ENCODE assay signal across 9 mouse cellular contexts in the genomic region with DNA sequence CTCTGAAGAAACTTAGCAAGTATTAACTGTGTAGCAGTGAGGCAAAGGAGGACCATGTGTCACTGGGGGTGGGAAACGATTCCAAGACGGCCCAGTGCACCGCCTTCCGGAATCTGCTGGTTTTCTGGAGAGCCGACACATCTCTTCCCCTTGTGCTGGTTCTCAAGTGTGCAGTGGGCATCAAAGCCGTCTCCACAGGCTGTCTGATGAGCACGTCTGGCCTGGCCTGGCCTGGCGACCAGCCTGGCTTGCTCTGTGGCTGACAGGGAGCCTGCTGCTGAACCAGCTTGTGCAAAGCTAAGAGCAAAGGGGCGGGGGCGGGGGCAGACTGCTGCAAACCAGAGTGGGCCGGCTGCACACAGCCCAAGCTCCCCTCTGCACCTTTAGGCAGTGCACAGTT. TPM values are rescaled to one million over a fixed set of nuclear protein-coding genes. Genes with fewer than 3 reads are reported as not detected.
DNase-seq lines count a peak whose midpoint lies in the region; ATAC-seq and TF ChIP-seq lines count a peak whose summit lies in the region.
"Had no signal": no experiment of that assay in that cellular context is flagged by ENCODE, and none has a peak within 500 bp of the region (broad histone marks: within the 10 kb centered on the region; RNA-seq: fewer than 3 reads in every experiment).

No protein-coding gene starts in this region.

- intact Hi-C loops in heart, postnatal 36 days (cut with DNase I) = no loop called here

- no peak overlapping the region for H3K4me2 ChIP-seq in embryonic facial prominence, embryonic 14.5 days (ENCODE audit: low read depth, low read length)

- no peaks in the 10 kb centered on the region for H3K27me3 ChIP-seq in heart, embryonic 10.5 days (ENCODE audit: insufficient read depth, poor library complexity, severe bottlenecking)
- H3K27me3 ChIP-seq in embryonic facial prominence, embryonic 14.5 days (replicated peaks; ENCODE audit: control insufficient read depth, insufficient read depth, low read length) = no peaks in the 10 kb centered on the region

- TF ChIP-seq CTCF in olfactory bulb, adult 2 months (IDR thresholded peaks at IDR 0.05; ENCODE audit: insufficient read depth, low read depth, low read length) = no peak

- H3K4me1 ChIP-seq in heart, embryonic 10.5 days = peaks cover 73% of the 10 kb centered on the region
- peaks cover 47% of the 10 kb centered on the region for H3K4me1 ChIP-seq in embryonic facial prominence, embryonic 14.5 days (ENCODE audit: control insufficient read depth, insufficient read depth, low read length)
- H3K4me1 ChIP-seq in olfactory bulb, adult 2 months (ENCODE audit: control insufficient read depth, insufficient read depth, low read length) = peaks cover 61% of the 10 kb centered on the region

- 48% methylated on average over 11 of the region's 11 CpGs for WGBS in heart, embryonic 10.5 days
- 39% methylated on average over 11 of the region's 11 CpGs for WGBS in embryonic facial prominence, embryonic 14.5 days
- 18% methylated on average over 11 of the region's 11 CpGs for WGBS in olfactory bulb, adult 2 months

- H3K4me3 ChIP-seq in heart, embryonic 10.5 days = no peak overlapping the region
- H3K4me3 ChIP-seq in embryonic facial prominence, embryonic 14.5 days (ENCODE audit: low read depth, low read length) = no peak overlapping the region
- H3K4me3 ChIP-seq in olfactory bulb, adult 2 months (ENCODE audit: insufficient read depth, low read depth, low read length) = no peak overlapping the region

- H3K9me3 ChIP-seq in heart, embryonic 10.5 days = no peaks in the 10 kb centered on the region
- no peaks in the 10 kb centered on the region for H3K9me3 ChIP-seq in embryonic facial prominence, embryonic 14.5 days (ENCODE audit: control insufficient read depth, low read length)

- no peak for DNase-seq in heart, embryonic 10.5 days (ENCODE audit: low spot score)
- DNase-seq in heart, postnatal 36 days = no peak
- peak; percentile 42 for DNase-seq in lung, postnatal 10 days
- DNase-seq in lung, adult 18-20 months = no peak
- DNase-seq in embryonic facial prominence, embryonic 14.5 days (ENCODE audit: low spot score) = peak; percentile 33
- no peak for DNase-seq in right cerebral cortex, postnatal 14 days
- no peak for DNase-seq in thymus, postnatal 4 days
- DNase-seq: thymus, postnatal 25 days had no signal

- H3K27ac ChIP-seq in heart, embryonic 10.5 days = peak overlapping the region; percentile 84
- peak overlapping the region; percentile 46 for H3K27ac ChIP-seq in embryonic facial prominence, embryonic 14.5 days (replicated peaks; ENCODE audit: low read depth, low read length)
- peak overlapping the region; percentile 59 for H3K27ac ChIP-seq in olfactory bulb, adult 2 months (ENCODE audit: insufficient read depth, low read depth, low read length)

- no peak for ATAC-seq in embryonic facial prominence, embryonic 14.5 days (ENCODE audit: low read depth)

- TF ChIP-seq POLR2A in olfactory bulb, adult 2 months (IDR thresholded peaks at IDR 0.05; ENCODE audit: insufficient read depth, low read depth, low read length) = 0 out of 2 replicates have a peak, but pooled peaks have one; percentile 11

- H3K36me3 ChIP-seq in heart, embryonic 10.5 days = peaks cover 7% of the 10 kb centered on the region; the same call in 1 of the 2 replicates
- H3K36me3 ChIP-seq in embryonic facial prominence, embryonic 14.5 days (ENCODE audit: control insufficient read depth, insufficient read depth, low read length) = no peaks in the 10 kb centered on the region; the same call in 1 of the 2 replicates

- H3K9ac ChIP-seq in embryonic facial prominence, embryonic 14.5 days (ENCODE audit: low read depth, low read length) = 0 out of 2 replicates have a peak overlapping the region, but pooled peaks have one; percentile 40

RNA-seq across cellular contexts. Expression of a gene that starts 14.5 kb away (rescaled TPM):
- polyA plus RNA-seq in heart, embryonic 10.5 days (2016; fragmentation: Nextera tagmentation; extraction: Ambion mirVana) = 46.2 and 56.0 TPM in 2 replicates
- total RNA-seq in heart, postnatal 36 days (2021) = 10 to 100 TPM; 67.9 to 75.2 TPM
- polyA plus RNA-seq in embryonic facial prominence, embryonic 14.5 days (2014; fragmentation: Nextera tagmentation; extraction: Ambion mirVana) = 43.8 and 45.4 TPM in 2 replicates
- not detected in 2 replicates for polyA plus RNA-seq in olfactory bulb, adult 2 months (2012; ENCODE audit: insufficient read depth, insufficient read length, low replicate concordance, missing spikeins)

Comparison
In these comparisons a context has a peak if more than half of its experiments do, and no peak if none do; other contexts are left out.
1. DNase-seq: peak in lung, postnatal 10 days (single experiment) and embryonic facial prominence, embryonic 14.5 days (single experiment); none in heart, embryonic 10.5 days (single experiment), heart, postnatal 36 days (0 of 2), lung, adult 18-20 months (0 of 2), right cerebral cortex, postnatal 14 days (single experiment) and thymus, postnatal 4 days (single experiment).
2. Peak in every context shown above with its lines, with median percentiles within 50 percentile points of each other: H3K27ac ChIP-seq.